8 mouse cellular contexts compared by ENCODE assay signal in the genomic region with DNA sequence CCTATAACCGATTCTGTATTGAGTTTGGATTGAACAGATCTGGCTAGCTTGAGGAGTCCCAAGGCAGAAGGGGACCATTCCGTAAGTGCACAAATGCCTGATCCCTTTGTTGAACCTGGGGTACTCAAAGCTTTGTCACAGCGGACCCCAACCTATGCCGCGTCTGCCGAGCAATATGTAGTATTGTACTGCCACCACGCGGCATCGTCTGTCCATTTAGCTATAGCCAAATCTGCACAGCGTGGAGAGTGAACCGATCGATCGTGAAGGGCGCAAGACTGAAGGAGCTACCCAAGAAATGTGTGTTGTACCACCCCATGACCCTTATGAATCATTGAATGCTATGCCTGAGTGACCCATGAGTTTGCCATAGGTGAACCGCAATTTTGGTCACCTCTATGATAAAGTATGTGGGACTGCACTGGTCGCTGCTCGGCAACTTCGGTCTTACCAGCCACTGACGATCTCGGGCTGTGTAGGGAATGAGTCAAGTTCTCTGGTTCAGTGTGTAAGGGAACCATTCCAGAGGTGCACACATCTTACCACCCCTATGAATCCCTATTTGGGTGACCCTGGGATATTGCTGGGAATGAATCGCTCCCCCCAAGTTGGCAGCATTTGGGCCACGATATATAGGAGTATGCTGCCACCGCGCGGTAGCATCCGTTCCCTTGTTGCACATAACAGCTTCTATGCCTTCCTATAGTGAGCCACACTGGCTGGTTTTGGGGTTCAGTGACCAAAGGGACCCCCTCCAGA. TPM values are rescaled to one million over a fixed set of nuclear protein-coding genes. Genes with fewer than 3 reads are reported as not detected.
DNase-seq lines count a peak whose midpoint lies in the region; ATAC-seq lines count a peak whose summit lies in the region.

No protein-coding gene starts in this region.

- H3K9me3 ChIP-seq in hindbrain, embryonic 16.5 days (ENCODE audit: control insufficient read depth, low read length): peaks cover 10% of the 10 kb centered on the region

- no peak overlapping the region for H3K27ac ChIP-seq in hindbrain, embryonic 16.5 days (ENCODE audit: low read depth, low read length)

- 54% methylated on average over 26 of the region's 26 CpGs for WGBS in hindbrain, embryonic 16.5 days

- H3K4me3 ChIP-seq in hindbrain, embryonic 16.5 days (ENCODE audit: low read length): peak overlapping the region; percentile 37

- no peaks in the 10 kb centered on the region; the same call in 1 of the 2 replicates for H3K27me3 ChIP-seq in hindbrain, embryonic 16.5 days (replicated peaks; ENCODE audit: control insufficient read depth, insufficient read depth, low read length)

- H3K9ac ChIP-seq in hindbrain, embryonic 16.5 days (ENCODE audit: low read depth, low read length): peak overlapping the region; percentile 36

- peak; percentile 29 for DNase-seq in adipocyte (ENCODE audit: low spot score)
- DNase-seq in cerebellum, adult 8-10 months: peak; percentile 80
- peak; percentile 25 to 61 for DNase-seq in frontal cortex, postnatal 14 days (ENCODE audit: low spot score in 2 of 2)
- peak; percentile 48 to 57 for DNase-seq in left cerebral cortex, adult 18-20 months (ENCODE audit: low spot score in 2 of 2)
- DNase-seq in lung, postnatal 25 days (ENCODE audit: low spot score): peak; percentile 29
- peak; percentile 63 to 66 for DNase-seq in right cerebral cortex, postnatal 10 days (ENCODE audit: low spot score in 2 of 2)
- no peak for DNase-seq in ovary, adult 18-20 months (ENCODE audit: low spot score)

- 0 out of 2 replicates have a peak, but pooled peaks cover 3% of the 10 kb centered on the region for H3K4me1 ChIP-seq in hindbrain, embryonic 16.5 days (ENCODE audit: control insufficient read depth, insufficient read depth, low read depth, low read length)

- H3K4me2 ChIP-seq in hindbrain, embryonic 16.5 days (ENCODE audit: low read length): peak overlapping the region; percentile 78

- H3K36me3 ChIP-seq in hindbrain, embryonic 16.5 days (ENCODE audit: control insufficient read depth, insufficient read depth, low read length): no peaks in the 10 kb centered on the region

- ATAC-seq in hindbrain, embryonic 16.5 days: peak; percentile 84

RNA-seq across cellular contexts. Expression of gene Mrpl23, which starts 47.8 kb away (rescaled TPM):
- polyA plus RNA-seq in hindbrain, embryonic 16.5 days (2015; fragmentation: Nextera tagmentation; extraction: Ambion mirVana): 22.3 and 26.2 TPM in 2 replicates
- total RNA-seq in left cerebral cortex, adult 18-20 months (2021): 1 to 10 TPM; 3.1 to 5.9 TPM
